Mouse (Mus musculus) CH12.LX (cell line): ENCODE measurements around the gene Eef1akmt4. TPM values are rescaled to one million over a fixed set of nuclear protein-coding genes. Genes with fewer than 3 reads are reported as not detected.

ENCODE experiments used
- DNase-seq: peaks from one replicate; pipeline ENCODE4 v3.0.0-alpha.2; 2013; ENCODE audit errors: extremely low read depth
- H3K27ac ChIP-seq: 2 replicates; pipeline ENCODE4 v1.5.1; 2012; ENCODE audit warnings: low read depth, mild to moderate bottlenecking, control low read depth, moderate library complexity; ENCODE audit not compliant: insufficient read depth
- H3K27me3 ChIP-seq: replicated peaks from 2 replicates; pipeline ENCODE3; 2012; ENCODE audit warnings: inconsistent platforms
- H3K36me3 ChIP-seq, 2 experiments: replicated peaks in 1 of 2; 2 replicates each; pipeline versions ENCODE3 to v1.6.1; 2012; ENCODE audit warnings: inconsistent platforms in 1 of 2, low read length in 1 of 2, mild to moderate bottlenecking in 1 of 2, mixed read lengths in 1 of 2, moderate library complexity in 1 of 2; ENCODE audit not compliant: control insufficient read depth in 1 of 2, insufficient read depth in 1 of 2
- H3K4me1 ChIP-seq, 2 experiments: 2 replicates each; pipeline ENCODE4 v1.6.1; 2012; ENCODE audit warnings: inconsistent platforms in 1 of 2, moderate library complexity in 1 of 2; ENCODE audit not compliant: insufficient read depth in 2 of 2, control insufficient read depth in 1 of 2
- H3K4me2 ChIP-seq: 2 replicates; pipeline ENCODE4 v1.6.1; 2012; ENCODE audit warnings: low read depth, mild to moderate bottlenecking, control low read depth; ENCODE audit not compliant: poor library complexity, insufficient read depth, severe bottlenecking
- H3K4me3 ChIP-seq, 3 experiments: fragments of 150-350 bp in 1 of 3; sonication (generic) in 1 of 3; replicated peaks in 1 of 3; 2 replicates each; pipeline versions ENCODE3 to v1.5.1; 2011 to 2012; ENCODE audit warnings: low read depth in 2 of 3, low read length in 2 of 3, mild to moderate bottlenecking in 2 of 3, moderate library complexity in 2 of 3, control low read depth in 1 of 3, improper control_type of control experiment in 1 of 3, inconsistent platforms in 1 of 3, mixed read lengths in 1 of 3; ENCODE audit not compliant: poor library complexity in 1 of 3
- H3K79me2 ChIP-seq: replicated peaks from 2 replicates; pipeline ENCODE4 v1.6.1; 2012; ENCODE audit warnings: mild to moderate bottlenecking, moderate library complexity; ENCODE audit not compliant: control insufficient read depth, poor library complexity, insufficient read depth, severe bottlenecking; ENCODE audit errors: extremely low read depth
- H3K9ac ChIP-seq: 2 replicates; pipeline ENCODE4 v1.6.1; 2012; ENCODE audit warnings: low read depth, mild to moderate bottlenecking, control low read depth, moderate library complexity; ENCODE audit not compliant: insufficient read depth
- H3K9me3 ChIP-seq: replicated peaks from 2 replicates; pipeline ENCODE3; 2012; ENCODE audit warnings: low read length, inconsistent platforms, mixed read lengths
- BHLHE40 ChIP-seq: IDR thresholded peaks from 2 replicates; pipeline ENCODE4 v1.6.1; 2011; ENCODE audit warnings: mild to moderate bottlenecking, low read depth, low read length, improper control_type of control experiment
- CHD2 ChIP-seq: IDR thresholded peaks from 2 replicates; pipeline ENCODE4 v1.6.1; 2011; ENCODE audit warnings: low read length, improper control_type of control experiment
- CTCF ChIP-seq, 2 experiments: IDR thresholded peaks in 1 of 2; conservative IDR thresholded peaks in 1 of 2; 2 replicates each; pipeline ENCODE4 v1.5.1; 2011 to 2012; ENCODE audit warnings: low read depth in 2 of 2, low read length in 2 of 2, improper control_type of control experiment in 1 of 2, inconsistent platforms in 1 of 2, mild to moderate bottlenecking in 1 of 2, moderate library complexity in 1 of 2
- E2F4 ChIP-seq: IDR thresholded peaks from 2 replicates; pipeline ENCODE4 v1.6.1; 2011; ENCODE audit warnings: low read depth, low read length, improper control_type of control experiment; ENCODE audit not compliant: insufficient replicate concordance
- EP300 ChIP-seq: IDR thresholded peaks from 2 replicates; pipeline ENCODE4 v1.6.1; 2011; ENCODE audit warnings: low read length, improper control_type of control experiment
- ETS1 ChIP-seq: conservative IDR thresholded peaks from 2 replicates; pipeline ENCODE4 v1.6.1; 2012; ENCODE audit warnings: low read depth, mild to moderate bottlenecking, inconsistent platforms, low read length, improper control_type of control experiment, moderate library complexity
- GABPA ChIP-seq: IDR thresholded peaks from 2 replicates; pipeline ENCODE4 v1.6.1; 2012; ENCODE audit warnings: low read depth, low read length, improper control_type of control experiment, inconsistent platforms; ENCODE audit not compliant: insufficient replicate concordance
- HCFC1 ChIP-seq: IDR thresholded peaks from 2 replicates; pipeline ENCODE4 v1.6.1; 2012; ENCODE audit warnings: low read depth, mild to moderate bottlenecking, inconsistent platforms, low read length, improper control_type of control experiment
- IRF4 ChIP-seq: IDR thresholded peaks from 2 replicates; pipeline ENCODE4 v1.6.1; 2014; ENCODE audit warnings: low read depth, mild to moderate bottlenecking, inconsistent platforms, low read length, improper control_type of control experiment
- JUN ChIP-seq: IDR thresholded peaks from 2 replicates; pipeline ENCODE4 v1.6.1; 2011; ENCODE audit warnings: low read depth, mild to moderate bottlenecking, low read length, improper control_type of control experiment, moderate library complexity; ENCODE audit not compliant: insufficient read depth
- JUND ChIP-seq: conservative IDR thresholded peaks from 2 replicates; pipeline ENCODE4 v1.6.1; 2011; ENCODE audit warnings: low read depth, low read length, improper control_type of control experiment
- KAT2A ChIP-seq: IDR thresholded peaks from 2 replicates; pipeline ENCODE4 v1.6.1; 2012; ENCODE audit warnings: low read length, improper control_type of control experiment, inconsistent platforms; ENCODE audit not compliant: insufficient replicate concordance
- MAFK ChIP-seq: IDR thresholded peaks from 2 replicates; pipeline ENCODE4 v1.6.1; 2011; ENCODE audit warnings: low read length, improper control_type of control experiment; ENCODE audit not compliant: insufficient replicate concordance
- MAX ChIP-seq: IDR thresholded peaks from 2 replicates; pipeline ENCODE4 v1.6.1; 2011; ENCODE audit warnings: low read length, improper control_type of control experiment
- MEF2A ChIP-seq: IDR thresholded peaks from 2 replicates; pipeline ENCODE4 v1.6.1; 2014; ENCODE audit warnings: low read depth, mild to moderate bottlenecking, inconsistent platforms, low read length, improper control_type of control experiment, borderline replicate concordance
- MXI1 ChIP-seq: IDR thresholded peaks from 2 replicates; pipeline ENCODE4 v1.6.1; 2011; ENCODE audit warnings: mild to moderate bottlenecking, low read depth, low read length, improper control_type of control experiment
- MYC ChIP-seq: IDR thresholded peaks from 2 replicates; pipeline ENCODE4 v1.6.1; 2011; ENCODE audit warnings: low read depth, mild to moderate bottlenecking, improper control_type of control experiment, low read length
- NELFE ChIP-seq: IDR thresholded peaks from 2 replicates; pipeline ENCODE4 v1.6.1; 2011; ENCODE audit warnings: low read depth, low read length, improper control_type of control experiment
- NRF1 ChIP-seq: IDR thresholded peaks from 2 replicates; pipeline ENCODE4 v1.6.1; 2014; ENCODE audit warnings: low read depth, mild to moderate bottlenecking, inconsistent platforms, low read length, improper control_type of control experiment, moderate library complexity
- PAX5 ChIP-seq: IDR thresholded peaks from 2 replicates; pipeline ENCODE4 v1.6.1; 2012; ENCODE audit warnings: low read length, inconsistent platforms, mixed read lengths
- POLR2A ChIP-seq: IDR thresholded peaks from 2 replicates; pipeline ENCODE4 v1.6.1; 2011; ENCODE audit warnings: low read depth, mild to moderate bottlenecking, improper control_type of control experiment, low read length
- POLR2AphosphoS2 ChIP-seq: IDR thresholded peaks from 2 replicates; pipeline ENCODE4 v1.6.1; 2011; ENCODE audit warnings: low read depth, low read length, improper control_type of control experiment
- RCOR1 ChIP-seq: conservative IDR thresholded peaks from 2 replicates; pipeline ENCODE4 v1.6.1; 2012; ENCODE audit warnings: low read depth, mild to moderate bottlenecking, inconsistent platforms, low read length, improper control_type of control experiment
- SIN3A ChIP-seq: IDR thresholded peaks from 2 replicates; pipeline ENCODE4 v1.6.1; 2012; ENCODE audit warnings: low read length, improper control_type of control experiment, inconsistent platforms
- SMC3 ChIP-seq: IDR thresholded peaks from 2 replicates; pipeline ENCODE4 v1.6.1; 2011; ENCODE audit warnings: low read depth, low read length, improper control_type of control experiment
- TCF12 ChIP-seq: IDR thresholded peaks from 2 replicates; pipeline ENCODE4 v1.6.1; 2014; ENCODE audit warnings: low read depth, mild to moderate bottlenecking, inconsistent platforms, low read length, improper control_type of control experiment
- UBTF ChIP-seq: IDR thresholded peaks from 2 replicates; pipeline ENCODE4 v1.6.1; 2012; ENCODE audit warnings: low read depth, mild to moderate bottlenecking, inconsistent platforms, low read length, improper control_type of control experiment, moderate library complexity
- USF2 ChIP-seq: conservative IDR thresholded peaks from 2 replicates; pipeline ENCODE4 v1.6.1; 2011; ENCODE audit warnings: low read depth, low read length, improper control_type of control experiment
- ZC3H11A ChIP-seq: IDR thresholded peaks from 2 replicates; pipeline ENCODE4 v1.6.1; 2012; ENCODE audit warnings: low read depth, mild to moderate bottlenecking, inconsistent platforms, low read length, improper control_type of control experiment
- ZKSCAN1 ChIP-seq: IDR thresholded peaks from 2 replicates; pipeline ENCODE4 v1.6.1; 2012; ENCODE audit warnings: low read depth, inconsistent platforms, low read length, improper control_type of control experiment, borderline replicate concordance
- ZMIZ1 ChIP-seq: IDR thresholded peaks from 2 replicates; pipeline ENCODE4 v1.6.1; 2012; ENCODE audit warnings: low read depth, mild to moderate bottlenecking, inconsistent platforms, low read length, improper control_type of control experiment
- dilution Hi-C: fragments of 300-500 bp; cut with MboI; formaldehyde crosslinking; loops from 2 replicates; pipeline ENCODE4 v1.14.3; 2020; ENCODE audit warnings: low sequenced_read_pairs; ENCODE audit not compliant: extremely low pct_unique_long_range_greater_than_20kb, extremely low pct_ligation_motif_present
- in situ Hi-C: fragments of 300-500 bp; cut with MboI; formaldehyde crosslinking; loops from 3 replicates; pipeline ENCODE4 v1.14.3; 2019; ENCODE audit warnings: low sequenced_read_pairs, low pct_ligation_motif_present, low pct_unique_long_range_greater_than_20kb, mixed read lengths
- polyA plus RNA-seq: library from polyadenylated mRNA; unstranded; fragments of >175 nt; gene quantifications from 2 replicates; pipeline ENCODE4 v1.2.1, GENCODE M21; 2012; ENCODE audit warnings: low read depth; ENCODE audit not compliant: insufficient read length
- total RNA-seq, 2 experiments: library from RNA; depleted of rRNA; stranded (reverse); fragments of 300-350 nt in 1 of 2; fragments of >200 nt in 1 of 2; gene quantifications; 2 replicates each; pipeline ENCODE4 v1.2.3; 2012 to 2014

The Eef1akmt4 gene
- total and polyA plus RNA-seq, 3 experiments, result 50.7 to 82.8 (median 53.3) TPM

- Histone ChIP-seq H3K4me2 (no peak overlapping the region), H3K4me3 (no peak overlapping the region), H3K4me1 (peaks cover 3 to 15% of the 10 kb centered on the region in 2 experiments), H3K9me3 (no peaks in the 10 kb centered on the region), H3K9ac (no peak overlapping the region), H3K79me2 (no peaks in the 10 kb centered on the region), H3K36me3 (no peaks in the 10 kb centered on the region), H3K27ac (no peak overlapping the region), H3K27me3 (no peaks in the 10 kb centered on the region)
- DNase-seq, result no peak
- dilution Hi-C loops, result no loop called here
- in situ Hi-C loops, result no loop called here
- TF ChIP-seq ZC3H11A (no peak), CHD2 (no peak), TCF12 (no peak), MAX (no peak), RCOR1 (no peak), BHLHE40 (no peak), POLR2A (no peak), MXI1 (no peak), UBTF (no peak), KAT2A (no peak), E2F4 (no peak), ZKSCAN1 (no peak), CTCF (conservative IDR thresholded peaks at IDR 0.05 in 1 of 2, IDR thresholded peaks at IDR 0.05 in 1 of 2; ENCODE audit: low read depth in 2 of 2, low read length in 2 of 2) (no peak), PAX5 (no peak), MEF2A (no peak)
These were observed 27.0 kb downstream of the Eef1akmt4 start for GRCm38 (mm10) chr16:20638367-20638766.

GRCm38 (mm10) chr16:20642161-20642560, 30.8 kb downstream of the Eef1akmt4 start:
- in situ Hi-C loops (loop anchor here (10.0 kb wide), 1 partner anchor 137 kb away; no protein-coding TSS in a partner anchor), dilution Hi-C loops (no loop called here)
- H3K4me3 ChIP-seq, result no peak overlapping the region
- H3K27me3 ChIP-seq, result no peaks in the 10 kb centered on the region
- no peaks in the 10 kb centered on the region for H3K36me3 ChIP-seq
- H3K4me2 ChIP-seq, result peak overlapping the region; percentile 41; the same call in 1 of the 2 replicates
- H3K9me3 ChIP-seq, result no peaks in the 10 kb centered on the region
- H3K79me2 ChIP-seq, result no peaks in the 10 kb centered on the region
- peak overlapping the region; percentile 15; the same call in 1 of the 2 replicates for H3K9ac ChIP-seq
- H3K4me1 ChIP-seq, result peaks cover 3 to 15% of the 10 kb centered on the region in 2 experiments
- no peak overlapping the region for H3K27ac ChIP-seq
- peak; percentile 64 for DNase-seq
- TF ChIP-seq NRF1 (peak; percentile 36; the same call in 1 of the 2 replicates), GABPA (no peak), ZMIZ1 (no peak), UBTF (no peak), ETS1 (no peak), POLR2AphosphoS2 (no peak), HCFC1 (no peak), IRF4 (peak; percentile 43; the same call in 1 of the 2 replicates), JUN (no peak), EP300 (no peak), JUND (no peak), CHD2 (no peak), SMC3 (peak; percentile 89), MEF2A (peak; percentile 43; the same call in 1 of the 2 replicates), NELFE (peak; percentile 41; the same call in 1 of the 2 replicates), USF2 (no peak), SIN3A (0 out of 2 replicates have a peak, but pooled peaks have one; percentile 31), RCOR1 (0 out of 2 replicates have a peak, but pooled peaks have one; percentile 9), MAFK (no peak), POLR2A (no peak), TCF12 (peak; percentile 40; the same call in 1 of the 2 replicates), MYC (0 out of 2 replicates have a peak, but pooled peaks have one; percentile 21), ZC3H11A (peak; percentile 82), E2F4 (no peak), MAX (no peak), MXI1 (0 out of 2 replicates have a peak, but pooled peaks have one; percentile 11), PAX5 (no peak), KAT2A (no peak)
